Mouse (Mus musculus) limb, embryonic 12.5 days (tissue): ENCODE measurements at regions not wholly inside any gene's neighbourhood (a gene's known extent, or its start where the extent isn't known, plus 50 kb on each side); places are given as distances from the start of the nearest gene placed in this dataset.

Experiments
- ATAC-seq: fragments of 200-750 bp; cut with Nextera tagmentation; 2 replicates; pipeline ENCODE4 v1.8.0; 2017; ENCODE audit warnings: low read depth, moderate TSS enrichment; ENCODE audit not compliant: insufficient number of reproducible peaks, insufficient read depth, low FRiP score, low TSS enrichment
- H3K27ac ChIP-seq: fragments of 300-500 bp; sonication (generic); 2 replicates; pipeline ENCODE4 v1.5.1; 2016; ENCODE audit warnings: mild to moderate bottlenecking, moderate library complexity
- H3K27me3 ChIP-seq: fragments of 300-500 bp; sonication (generic); 2 replicates; pipeline ENCODE4 v1.6.1; 2016; ENCODE audit warnings: mild to moderate bottlenecking, moderate library complexity
- H3K36me3 ChIP-seq: fragments of 300-500 bp; sonication (generic); 2 replicates; pipeline ENCODE4 v1.6.1; 2016; ENCODE audit warnings: mild to moderate bottlenecking, moderate library complexity
- H3K4me1 ChIP-seq: fragments of 300-500 bp; sonication (generic); replicated peaks from 2 replicates; pipeline ENCODE4 v1.6.1; 2016
- H3K4me2 ChIP-seq: fragments of 300-500 bp; sonication (generic); 2 replicates; pipeline ENCODE4 v1.6.1; 2016; ENCODE audit warnings: mild to moderate bottlenecking, moderate library complexity
- H3K4me3 ChIP-seq: fragments of 300-500 bp; sonication (generic); replicated peaks from 2 replicates; pipeline ENCODE4 v1.5.1; 2016; ENCODE audit warnings: mild to moderate bottlenecking
- H3K9ac ChIP-seq: fragments of 300-500 bp; sonication (generic); replicated peaks from 2 replicates; pipeline ENCODE4 v1.6.1; 2016; ENCODE audit warnings: mild to moderate bottlenecking, moderate library complexity
- H3K9me3 ChIP-seq: fragments of 300-500 bp; sonication (generic); 2 replicates; pipeline ENCODE4 v1.6.1; 2016; ENCODE audit warnings: mild to moderate bottlenecking, moderate library complexity
- WGBS: fragments of 180-500 bp; shearing (Covaris S2); methylation state at CpG from one replicate; pipeline ENCODE4 v1.1.7; 2016; 5-methylcytosine and 5-hydroxymethylcytosine counted together

DNA sequence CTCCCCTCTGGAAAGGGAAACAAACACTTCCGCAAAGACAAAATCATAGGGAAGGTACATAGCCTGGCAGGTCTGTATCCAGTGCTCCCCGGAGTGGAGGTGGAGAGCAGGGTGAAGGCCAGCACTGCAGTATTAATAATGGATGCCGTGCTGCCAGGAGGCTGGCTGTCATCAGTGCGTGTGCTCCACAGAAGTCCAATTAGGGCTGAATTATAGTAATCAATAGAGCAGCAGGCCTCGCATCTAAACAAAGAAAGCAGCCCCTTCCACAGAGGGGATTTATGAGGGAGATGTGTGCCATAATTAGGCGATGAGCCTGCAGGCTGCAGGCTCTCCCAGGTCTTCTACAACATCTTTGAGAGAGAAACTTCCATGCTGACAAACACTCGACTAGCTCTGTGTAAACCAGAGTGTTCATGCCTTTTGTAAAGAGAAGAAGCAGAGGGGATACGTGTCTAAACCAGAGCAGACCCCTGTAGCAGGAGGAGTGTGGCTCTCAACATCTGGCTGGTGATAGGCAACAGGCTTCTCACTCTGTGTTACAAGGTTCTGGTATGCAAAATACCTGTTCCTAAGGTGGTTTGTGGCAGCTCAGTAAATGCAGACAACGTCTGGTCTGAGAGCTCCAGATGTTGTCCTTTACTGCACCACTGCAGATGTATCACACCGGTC lies 334.5 kb upstream of the Vstm2b start:
- Histone ChIP-seq H3K36me3 (no peaks in the 10 kb centered on the region), H3K4me2 (no peak overlapping the region), H3K9me3 (no peaks in the 10 kb centered on the region), H3K4me3 (no peak overlapping the region), H3K27me3 (no peaks in the 10 kb centered on the region), H3K27ac (no peak overlapping the region), H3K9ac (no peak overlapping the region), H3K4me1 (no peaks in the 10 kb centered on the region)
- no peak for ATAC-seq
- 57% methylated on average over 10 of the region's 10 CpGs for WGBS

DNA sequence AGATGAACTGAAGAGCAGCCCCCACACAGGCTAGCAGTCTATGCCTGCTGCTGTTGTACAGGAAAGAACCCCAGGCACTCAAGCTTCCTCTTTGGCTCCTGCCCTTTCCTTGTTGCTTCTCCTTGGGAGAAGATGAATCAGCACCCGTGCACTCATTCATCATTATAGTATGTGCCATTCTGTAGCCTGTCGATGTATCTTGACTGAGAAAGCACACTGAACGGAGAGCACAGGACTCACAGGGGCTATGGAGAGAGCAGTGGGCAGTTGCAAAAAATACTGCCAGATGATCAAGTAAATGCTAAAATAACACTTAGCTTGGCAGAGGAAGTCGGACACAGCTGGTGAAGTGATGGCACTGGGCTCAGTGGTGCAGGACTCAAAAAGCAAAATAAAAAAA lies 322.2 kb upstream of the Vstm2b start:
- no peak for ATAC-seq
- H3K4me1 ChIP-seq = no peaks in the 10 kb centered on the region
- H3K9me3 ChIP-seq = no peaks in the 10 kb centered on the region
- no peak overlapping the region for H3K9ac ChIP-seq
- H3K36me3 ChIP-seq = no peaks in the 10 kb centered on the region
- 84% methylated on average over 4 of the region's 4 CpGs for WGBS
- no peak overlapping the region for H3K4me3 ChIP-seq
- no peaks in the 10 kb centered on the region for H3K27me3 ChIP-seq
- H3K4me2 ChIP-seq = no peak overlapping the region
- H3K27ac ChIP-seq = no peak overlapping the region

DNA sequence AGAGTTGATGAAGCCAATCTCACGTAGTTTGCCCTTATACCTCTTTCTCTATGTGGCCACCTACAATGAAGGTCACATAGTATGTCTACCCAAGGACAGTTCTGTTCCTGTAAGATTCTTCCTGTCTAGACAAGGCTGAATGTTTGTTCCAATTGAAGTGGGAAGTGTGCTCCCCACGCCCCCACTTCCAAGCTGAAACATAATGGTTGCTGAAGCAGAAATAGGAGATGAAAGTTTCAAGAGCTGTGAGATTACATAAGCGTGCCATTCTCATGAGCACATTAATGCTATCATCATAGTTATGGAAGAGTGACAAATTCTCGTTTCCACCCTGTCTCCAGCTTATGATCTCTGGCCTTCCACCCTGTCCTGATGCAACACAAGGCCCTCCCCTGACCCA lies 320.8 kb upstream of the Vstm2b start:
- H3K27ac ChIP-seq = no peak overlapping the region
- H3K4me1 ChIP-seq = no peaks in the 10 kb centered on the region
- no peaks in the 10 kb centered on the region for H3K36me3 ChIP-seq
- 78% methylated on average over 4 of the region's 4 CpGs for WGBS
- no peaks in the 10 kb centered on the region for H3K27me3 ChIP-seq
- no peak for ATAC-seq
- H3K9me3 ChIP-seq = no peaks in the 10 kb centered on the region
- H3K4me2 ChIP-seq = no peak overlapping the region
- H3K4me3 ChIP-seq = no peak overlapping the region
- H3K9ac ChIP-seq = no peak overlapping the region

DNA sequence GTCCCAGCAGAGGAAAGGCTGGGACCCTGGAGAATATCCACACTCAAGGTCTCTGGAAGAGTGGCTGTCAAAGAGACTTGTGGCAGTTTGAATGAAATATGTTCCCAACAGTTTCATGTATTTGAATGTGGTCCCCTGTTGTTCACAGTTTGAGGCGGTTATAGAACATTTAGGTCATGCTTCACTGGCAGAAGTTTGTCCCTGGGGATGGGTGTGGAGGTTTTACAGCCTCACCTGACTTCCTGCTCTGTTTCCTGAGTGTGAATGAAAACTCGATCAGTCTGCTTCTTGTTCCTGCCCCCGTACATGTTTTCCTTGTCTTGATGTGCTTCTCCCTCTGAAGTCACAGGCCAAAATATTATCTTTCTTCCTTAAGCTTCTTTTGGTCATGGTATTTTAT lies 277.4 kb upstream of the Vstm2b start:
- H3K27me3 ChIP-seq = no peaks in the 10 kb centered on the region
- peaks cover 6% of the 10 kb centered on the region; the same call in 1 of the 2 replicates for H3K4me1 ChIP-seq
- no peak overlapping the region for H3K27ac ChIP-seq
- no peak for ATAC-seq
- WGBS = 54% methylated on average over 3 of the region's 3 CpGs
- H3K9ac ChIP-seq = no peak overlapping the region
- H3K4me2 ChIP-seq = no peak overlapping the region
- no peaks in the 10 kb centered on the region for H3K36me3 ChIP-seq
- no peak overlapping the region for H3K4me3 ChIP-seq
- no peaks in the 10 kb centered on the region for H3K9me3 ChIP-seq

GRCm38 (mm10) chr7:40622811-40623210 lies 275.3 kb upstream of the Vstm2b start:
- Histone ChIP-seq H3K9ac (no peak overlapping the region), H3K4me2 (no peak overlapping the region), H3K27ac (no peak overlapping the region), H3K27me3 (no peaks in the 10 kb centered on the region), H3K36me3 (no peaks in the 10 kb centered on the region), H3K4me1 (peaks cover 6% of the 10 kb centered on the region; the same call in 1 of the 2 replicates), H3K4me3 (no peak overlapping the region), H3K9me3 (no peaks in the 10 kb centered on the region)
- no peak for ATAC-seq
- 48% methylated on average over 3 of the region's 3 CpGs for WGBS

DNA sequence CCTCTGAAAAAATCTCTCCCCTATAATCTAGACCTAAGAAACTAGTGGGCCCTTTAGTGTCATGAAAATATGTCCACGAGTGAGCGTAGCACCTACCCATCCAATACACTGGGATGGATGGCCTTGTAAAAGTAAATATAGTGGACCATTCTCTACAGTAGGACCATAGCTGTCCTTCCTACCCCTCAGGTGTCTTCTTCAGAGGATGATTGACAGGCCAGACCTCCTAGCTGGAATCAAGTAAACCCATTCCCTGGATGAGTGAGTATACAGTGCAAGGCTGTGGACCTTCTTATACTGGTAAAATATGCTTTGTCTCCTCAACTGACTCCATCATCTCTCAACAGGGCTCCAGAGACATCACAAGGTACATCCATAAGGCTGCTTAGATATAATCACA lies 274.8 kb upstream of the Vstm2b start:
- WGBS = 97% methylated on average over 2 of the region's 2 CpGs
- Histone ChIP-seq H3K4me3 (no peak overlapping the region), H3K27me3 (no peaks in the 10 kb centered on the region), H3K36me3 (no peaks in the 10 kb centered on the region), H3K9me3 (no peaks in the 10 kb centered on the region), H3K4me2 (no peak overlapping the region), H3K9ac (no peak overlapping the region), H3K27ac (no peak overlapping the region), H3K4me1 (peaks cover 6% of the 10 kb centered on the region; the same call in 1 of the 2 replicates)
- no peak for ATAC-seq

GRCm38 (mm10) chr7:40636369-40636768 lies 261.8 kb upstream of the Vstm2b start:
- no peak for ATAC-seq
- no peak overlapping the region for H3K4me2 ChIP-seq
- H3K9me3 ChIP-seq = no peaks in the 10 kb centered on the region
- 85% methylated on average over 3 of the region's 3 CpGs for WGBS
- no peaks in the 10 kb centered on the region for H3K36me3 ChIP-seq
- H3K27ac ChIP-seq = no peak overlapping the region
- no peaks in the 10 kb centered on the region for H3K27me3 ChIP-seq
- no peak overlapping the region for H3K4me3 ChIP-seq
- no peaks in the 10 kb centered on the region for H3K4me1 ChIP-seq
- H3K9ac ChIP-seq = no peak overlapping the region

GRCm38 (mm10) chr7:40654982-40655381 lies 243.1 kb upstream of the Vstm2b start:
- 79% methylated on average over 7 of the region's 7 CpGs for WGBS

GRCm38 (mm10) chr7:40655391-40655790 lies 242.7 kb upstream of the Vstm2b start:
- 83% methylated on average over 2 of the region's 2 CpGs for WGBS
- Histone ChIP-seq H3K9me3 (no peaks in the 10 kb centered on the region), H3K36me3 (no peaks in the 10 kb centered on the region), H3K4me1 (no peaks in the 10 kb centered on the region), H3K9ac (no peak overlapping the region), H3K27me3 (no peaks in the 10 kb centered on the region), H3K27ac (no peak overlapping the region), H3K4me3 (no peak overlapping the region), H3K4me2 (no peak overlapping the region)
- ATAC-seq = no peak

More at GRCm38 (mm10) chr7:40654982-40655381, 243.1 kb upstream of the Vstm2b start:
- H3K4me2 ChIP-seq = no peak overlapping the region
- H3K9me3 ChIP-seq = no peaks in the 10 kb centered on the region
- H3K4me3 ChIP-seq = no peak overlapping the region
- H3K27me3 ChIP-seq = no peaks in the 10 kb centered on the region
- no peak overlapping the region for H3K9ac ChIP-seq
- H3K27ac ChIP-seq = no peak overlapping the region
- no peak for ATAC-seq
- no peaks in the 10 kb centered on the region for H3K36me3 ChIP-seq
- H3K4me1 ChIP-seq = no peaks in the 10 kb centered on the region

DNA sequence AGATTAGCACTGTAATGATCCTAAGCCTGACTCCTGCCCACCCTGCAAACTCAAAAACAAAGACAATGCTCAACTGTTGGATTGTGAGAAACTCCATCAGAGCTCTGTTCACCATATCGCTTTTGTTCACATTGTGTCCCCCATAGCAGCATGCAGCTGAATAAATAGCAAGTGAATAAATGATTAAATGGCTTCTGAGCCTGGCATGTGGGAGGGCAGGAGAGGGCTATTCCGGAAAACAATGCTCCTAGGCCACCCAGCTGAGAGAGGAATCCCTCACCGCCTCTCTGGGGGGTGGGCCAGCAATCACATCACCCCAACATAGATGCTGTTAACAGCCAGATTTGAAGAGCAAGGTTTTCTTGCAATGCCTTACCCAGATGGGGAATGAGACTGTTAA lies 238.5 kb upstream of the Vstm2b start:
- no peak overlapping the region for H3K4me3 ChIP-seq
- ATAC-seq = no peak
- H3K36me3 ChIP-seq = no peaks in the 10 kb centered on the region
- no peaks in the 10 kb centered on the region for H3K4me1 ChIP-seq
- H3K27ac ChIP-seq = no peak overlapping the region
- no peaks in the 10 kb centered on the region for H3K9me3 ChIP-seq
- 56% methylated on average over 3 of the region's 3 CpGs for WGBS
- H3K9ac ChIP-seq = no peak overlapping the region
- H3K27me3 ChIP-seq = no peaks in the 10 kb centered on the region
- no peak overlapping the region for H3K4me2 ChIP-seq

GRCm38 (mm10) chr7:40663781-40664180 lies 234.3 kb upstream of the Vstm2b start:
- Histone ChIP-seq H3K27ac (no peak overlapping the region), H3K9me3 (no peaks in the 10 kb centered on the region), H3K36me3 (no peaks in the 10 kb centered on the region), H3K4me3 (no peak overlapping the region), H3K9ac (no peak overlapping the region), H3K4me1 (no peaks in the 10 kb centered on the region), H3K4me2 (no peak overlapping the region), H3K27me3 (no peaks in the 10 kb centered on the region)
- no peak for ATAC-seq
- 77% methylated on average over 7 of the region's 7 CpGs for WGBS

- Histone ChIP-seq H3K4me1 (no peaks in the 10 kb centered on the region), H3K27me3 (no peaks in the 10 kb centered on the region), H3K36me3 (no peaks in the 10 kb centered on the region), H3K9ac (no peak overlapping the region), H3K27ac (no peak overlapping the region), H3K4me2 (no peak overlapping the region), H3K4me3 (no peak overlapping the region), H3K9me3 (no peaks in the 10 kb centered on the region)
- ATAC-seq = no peak
- WGBS = 79% methylated on average over 5 of the region's 5 CpGs
Observed at GRCm38 (mm10) chr7:40666625-40667024, 231.5 kb upstream of the Vstm2b start.
